Mouse (Mus musculus) midbrain, embryonic 10.5 days (tissue): ENCODE data around the gene Scn5a. TPM values are rescaled to one million over a fixed set of nuclear protein-coding genes. Genes with fewer than 3 reads are reported as not detected.

Source experiments
- DNase-seq: peaks from one replicate; pipeline ENCODE4 v3.0.0-alpha.2; 2017; ENCODE audit warnings: low spot score
- H3K27ac ChIP-seq: fragments of 300-500 bp; sonication (generic); replicated peaks from 2 replicates; pipeline ENCODE4 v1.5.1; 2016; ENCODE audit warnings: mild to moderate bottlenecking
- H3K27me3 ChIP-seq: fragments of 300-500 bp; sonication (generic); 2 replicates; pipeline ENCODE4 v1.6.1; 2016; ENCODE audit warnings: low read depth, mild to moderate bottlenecking; ENCODE audit not compliant: poor library complexity, severe bottlenecking
- H3K36me3 ChIP-seq: fragments of 300-500 bp; sonication (generic); 2 replicates; pipeline ENCODE4 v1.6.1; 2016; ENCODE audit warnings: mild to moderate bottlenecking, moderate library complexity
- H3K4me1 ChIP-seq: fragments of 300-500 bp; sonication (generic); 2 replicates; pipeline ENCODE4 v1.6.1; 2016
- H3K4me3 ChIP-seq: fragments of 300-500 bp; sonication (generic); 2 replicates; pipeline ENCODE4 v1.5.1; 2016; ENCODE audit warnings: mild to moderate bottlenecking, moderate library complexity
- H3K9me3 ChIP-seq: fragments of 300-500 bp; sonication (generic); replicated peaks from 2 replicates; pipeline ENCODE4 v1.6.1; 2016; ENCODE audit warnings: mild to moderate bottlenecking
- WGBS: fragments of 180-500 bp; shearing (Covaris S2); methylation state at CpG from one replicate; pipeline ENCODE4 v1.1.7; 2016; 5-methylcytosine and 5-hydroxymethylcytosine counted together
- polyA plus RNA-seq: library from polyadenylated mRNA; unstranded; fragments of >200 nt; fragmentation: Nextera tagmentation; extraction: Ambion mirVana; gene quantifications from 2 replicates; pipeline ENCODE4 v1.2.1, GENCODE M21; 2016

Gene Scn5a
- polyA plus RNA-seq, 1 experiment from 2014 or later = 0.22 TPM

DNA sequence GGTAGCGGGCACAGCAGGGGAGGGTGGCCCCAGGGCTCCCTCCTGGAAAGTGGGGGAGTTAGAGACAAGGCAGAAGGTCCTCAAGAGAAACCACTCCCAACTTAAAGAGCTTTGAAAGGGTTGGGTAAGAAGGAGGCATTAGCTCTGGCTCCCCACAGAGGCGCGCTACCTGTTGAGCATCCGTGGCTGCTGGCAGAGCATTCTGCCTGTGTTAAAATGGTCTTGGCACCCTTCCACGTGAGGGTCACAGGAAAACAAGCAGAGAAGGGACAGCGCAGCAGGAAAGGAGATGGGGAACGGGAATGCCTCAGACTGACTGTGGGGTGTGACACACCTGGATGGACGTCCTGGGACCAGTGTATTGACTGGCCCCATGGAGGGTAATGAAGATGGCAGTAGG is 60.6 kb downstream of the Scn5a start:
- no peak for DNase-seq
- H3K4me3 ChIP-seq = no peak overlapping the region
- peaks cover 100% of the 10 kb centered on the region for H3K27me3 ChIP-seq
- no peaks in the 10 kb centered on the region for H3K36me3 ChIP-seq
- WGBS = 73% methylated on average over 8 of the region's 8 CpGs
- H3K27ac ChIP-seq = no peak overlapping the region
- peaks cover 10% of the 10 kb centered on the region for H3K4me1 ChIP-seq
- no peaks in the 10 kb centered on the region for H3K9me3 ChIP-seq

DNA sequence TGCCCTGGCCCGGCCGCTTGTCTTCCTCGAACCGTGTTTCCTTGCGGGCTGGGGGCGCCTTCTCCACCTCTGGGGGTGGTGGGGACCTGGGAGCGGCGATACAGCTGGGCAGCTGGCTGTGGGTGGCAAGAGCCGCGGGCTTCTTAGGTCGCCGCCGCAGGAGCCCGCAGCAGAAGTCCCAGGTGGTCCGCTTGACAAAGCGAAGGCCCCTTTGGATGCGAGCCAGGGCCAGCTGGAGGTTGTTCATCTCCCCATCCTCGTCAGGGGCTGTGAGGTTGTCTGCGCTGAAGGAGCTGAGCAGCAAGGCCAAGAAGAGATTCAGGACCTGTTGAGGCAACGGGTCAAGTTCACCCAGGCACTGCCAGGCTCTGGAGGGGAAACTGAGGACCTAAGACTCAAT is 61.3 kb downstream of the Scn5a start:
- Histone ChIP-seq H3K36me3 (no peaks in the 10 kb centered on the region), H3K4me1 (peaks cover 10% of the 10 kb centered on the region), H3K4me3 (no peak overlapping the region), H3K27me3 (peaks cover 100% of the 10 kb centered on the region), H3K27ac (no peak overlapping the region), H3K9me3 (no peaks in the 10 kb centered on the region)
- no peak for DNase-seq
- 39% methylated on average over 20 of the region's 20 CpGs for WGBS

DNA sequence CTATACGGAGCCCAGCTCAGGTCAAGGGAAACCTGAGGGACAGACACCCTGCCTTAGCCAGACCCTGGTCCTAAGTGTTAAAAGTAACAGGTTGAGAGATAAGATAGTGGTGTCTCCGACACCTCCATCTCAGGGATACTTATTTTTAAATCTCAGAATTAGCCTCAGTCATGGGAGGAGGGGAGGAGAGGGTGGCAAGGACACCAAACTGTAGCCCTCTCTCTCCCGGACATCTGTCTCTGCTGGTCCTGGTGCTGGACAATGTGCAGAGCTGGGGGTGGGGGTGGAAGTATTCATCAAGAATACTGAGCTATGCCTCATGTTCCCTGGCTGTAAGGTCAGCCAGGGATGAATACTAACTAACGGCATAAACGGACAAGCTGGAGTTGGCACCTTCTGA is 62.0 kb downstream of the Scn5a start:
- Histone ChIP-seq H3K27ac (no peak overlapping the region), H3K27me3 (peaks cover 100% of the 10 kb centered on the region), H3K4me3 (no peak overlapping the region), H3K9me3 (no peaks in the 10 kb centered on the region), H3K36me3 (no peaks in the 10 kb centered on the region), H3K4me1 (peaks cover 10% of the 10 kb centered on the region)
- DNase-seq = no peak
- 77% methylated on average over 5 of the region's 5 CpGs for WGBS

DNA sequence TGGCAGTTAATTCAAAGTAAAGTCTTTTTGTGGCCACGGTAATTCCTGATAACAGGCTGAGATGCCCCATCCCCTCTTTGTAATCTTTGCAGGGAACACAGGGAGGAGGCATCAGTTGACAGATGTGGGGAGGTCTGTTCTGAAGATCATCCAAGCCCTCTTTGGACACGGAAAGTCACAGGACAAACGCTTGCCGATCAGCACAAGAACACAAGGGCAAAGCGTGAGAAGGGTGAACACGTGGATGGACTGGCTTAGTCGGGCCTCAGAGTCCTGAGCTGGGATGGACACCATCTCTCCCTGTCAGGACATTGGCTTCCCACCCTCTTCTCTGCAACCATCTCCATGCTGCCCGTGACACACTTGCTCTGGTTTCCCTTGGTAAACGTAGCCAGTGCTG is 63.4 kb downstream of the Scn5a start:
- H3K4me3 ChIP-seq = no peak overlapping the region
- peaks cover 89% of the 10 kb centered on the region for H3K27me3 ChIP-seq
- DNase-seq = no peak
- no peaks in the 10 kb centered on the region for H3K36me3 ChIP-seq
- no peaks in the 10 kb centered on the region for H3K9me3 ChIP-seq
- peaks cover 10% of the 10 kb centered on the region for H3K4me1 ChIP-seq
- 91% methylated on average over 9 of the region's 9 CpGs for WGBS
- H3K27ac ChIP-seq = no peak overlapping the region

DNA sequence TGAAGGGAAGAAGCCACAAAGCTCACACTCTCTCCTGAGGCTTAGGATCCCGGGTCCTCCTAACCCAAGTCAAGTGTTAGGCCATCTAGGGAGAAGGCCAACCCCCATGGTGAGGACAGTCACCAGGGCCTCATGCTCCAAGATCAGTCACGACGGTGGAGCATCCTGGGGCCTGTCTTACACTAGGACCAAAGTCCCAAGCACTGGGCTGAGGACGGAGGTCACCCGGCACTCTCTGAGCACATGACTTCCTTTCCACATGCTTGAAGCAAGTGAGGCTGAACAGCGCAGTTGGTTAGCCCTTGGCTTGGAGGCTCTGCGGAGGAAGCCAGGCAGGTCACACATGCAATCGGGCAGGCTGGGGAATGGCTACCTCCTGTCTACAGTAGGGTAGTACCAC is 63.8 kb downstream of the Scn5a start:
- Histone ChIP-seq H3K36me3 (no peaks in the 10 kb centered on the region), H3K27me3 (peaks cover 84% of the 10 kb centered on the region), H3K4me3 (no peak overlapping the region), H3K4me1 (peaks cover 10% of the 10 kb centered on the region), H3K27ac (no peak overlapping the region), H3K9me3 (no peaks in the 10 kb centered on the region)
- no peak for DNase-seq
- WGBS = 85% methylated on average over 8 of the region's 8 CpGs

DNA sequence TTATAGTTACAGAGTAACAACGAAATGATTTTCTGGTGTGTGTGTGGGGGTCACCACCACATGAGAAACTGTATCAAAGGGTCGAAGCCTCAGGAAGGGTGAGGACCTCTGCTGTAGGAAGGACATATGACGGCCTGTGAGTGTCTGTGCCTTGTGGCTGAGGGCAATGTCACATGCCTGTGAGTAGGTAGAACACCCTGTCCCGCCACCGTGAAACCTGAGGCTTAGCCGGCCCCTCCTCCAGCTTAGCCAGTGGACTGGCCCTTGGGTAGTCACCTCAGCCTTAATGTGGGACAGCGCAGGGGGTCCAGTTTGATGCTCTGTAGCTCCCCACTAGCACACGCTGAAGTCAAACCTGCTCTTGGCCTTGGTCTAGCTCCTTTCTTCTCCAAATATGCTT is 65.0 kb downstream of the Scn5a start:
- H3K27ac ChIP-seq = no peak overlapping the region
- WGBS = 90% methylated on average over 8 of the region's 8 CpGs
- DNase-seq = no peak
- H3K4me1 ChIP-seq = peaks cover 4% of the 10 kb centered on the region
- no peaks in the 10 kb centered on the region for H3K36me3 ChIP-seq
- H3K9me3 ChIP-seq = no peaks in the 10 kb centered on the region
- no peak overlapping the region for H3K4me3 ChIP-seq
- peaks cover 73% of the 10 kb centered on the region for H3K27me3 ChIP-seq

DNA sequence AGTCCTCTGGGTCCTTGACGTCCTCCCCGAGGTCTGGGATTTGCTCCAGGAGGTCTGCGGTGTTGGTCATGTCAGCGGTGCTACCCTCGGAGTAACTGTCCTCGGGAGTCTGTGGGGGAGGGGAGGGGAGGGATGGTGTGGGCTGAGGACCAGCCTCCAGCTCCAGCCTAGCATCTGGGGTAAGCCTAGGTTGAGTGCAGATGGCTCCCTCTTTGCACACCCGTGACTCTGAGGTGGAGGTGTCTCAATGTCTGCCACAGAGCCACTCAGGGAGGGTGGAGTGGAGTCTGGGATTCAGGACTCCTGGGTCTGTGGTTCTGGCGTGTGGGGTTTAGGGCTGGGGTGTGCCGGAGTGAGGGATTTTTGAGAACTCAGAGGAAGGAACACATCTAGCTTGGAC is 65.8 kb downstream of the Scn5a start:
- peaks cover 4% of the 10 kb centered on the region for H3K4me1 ChIP-seq
- peaks cover 64% of the 10 kb centered on the region for H3K27me3 ChIP-seq
- WGBS = 87% methylated on average over 9 of the region's 9 CpGs
- H3K4me3 ChIP-seq = no peak overlapping the region
- no peak for DNase-seq
- H3K36me3 ChIP-seq = no peaks in the 10 kb centered on the region
- no peak overlapping the region for H3K27ac ChIP-seq
- no peaks in the 10 kb centered on the region for H3K9me3 ChIP-seq

DNA sequence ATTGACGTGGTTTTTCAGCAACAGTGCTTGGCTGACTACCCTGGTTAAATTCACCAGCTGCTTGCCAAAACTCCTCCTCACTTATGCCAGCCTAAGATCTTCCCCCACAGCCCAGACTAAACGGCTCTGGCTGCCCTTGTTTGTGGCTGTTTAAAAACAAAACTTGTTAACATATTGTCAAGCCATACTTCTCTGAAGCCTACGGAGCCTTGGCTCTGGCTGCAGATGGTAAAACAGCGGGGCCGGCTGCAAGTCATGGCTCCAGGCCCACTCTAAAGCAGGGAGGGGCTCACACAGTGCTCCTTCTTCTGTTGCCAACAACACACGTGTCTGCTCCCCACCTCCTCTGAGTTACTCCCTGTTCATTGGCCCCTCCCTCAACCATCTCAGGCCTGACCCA is 67.9 kb downstream of the Scn5a start:
- Histone ChIP-seq H3K9me3 (peaks cover 6% of the 10 kb centered on the region), H3K27me3 (peaks cover 44% of the 10 kb centered on the region), H3K4me1 (no peaks in the 10 kb centered on the region), H3K4me3 (no peak overlapping the region), H3K36me3 (no peaks in the 10 kb centered on the region), H3K27ac (no peak overlapping the region)
- WGBS = 82% methylated on average over 6 of the region's 6 CpGs
- no peak for DNase-seq

DNA sequence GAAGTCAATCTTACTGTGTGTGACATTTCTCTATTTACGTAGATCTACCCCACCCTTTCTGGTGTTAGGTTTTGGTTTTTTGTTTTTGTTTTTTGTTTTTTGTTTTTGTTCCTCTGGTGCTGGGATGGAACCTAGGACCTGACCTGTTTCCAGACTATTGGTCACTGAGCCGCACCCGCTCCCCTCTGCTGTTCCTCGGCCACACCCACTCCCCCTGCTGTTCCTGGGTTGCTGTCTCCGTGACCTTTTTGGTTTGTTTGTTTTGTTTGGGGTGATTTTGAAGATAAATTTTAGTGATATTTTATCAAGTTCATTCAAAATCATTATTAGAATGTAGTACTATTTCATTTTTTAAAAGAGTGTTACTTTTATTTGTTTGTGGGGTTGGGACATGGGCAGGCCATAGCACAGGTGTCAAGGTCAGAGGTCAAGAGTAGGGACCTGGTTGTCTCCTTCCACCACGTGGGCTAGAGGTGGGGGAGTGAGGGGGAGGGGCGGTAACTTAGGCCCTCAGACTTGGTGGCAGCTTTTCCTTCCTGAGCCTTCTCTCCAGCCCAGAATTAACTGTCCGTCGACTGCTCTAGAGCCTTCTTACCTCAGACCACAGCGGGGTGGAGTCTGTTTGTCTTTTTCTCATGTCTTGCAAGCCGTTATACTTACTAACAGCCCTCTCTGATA is 73.7 kb downstream of the Scn5a start:
- DNase-seq = no peak
- Histone ChIP-seq H3K9me3 (peaks cover 6% of the 10 kb centered on the region), H3K4me3 (no peak overlapping the region), H3K36me3 (no peaks in the 10 kb centered on the region), H3K4me1 (no peaks in the 10 kb centered on the region), H3K27me3 (peaks cover 7% of the 10 kb centered on the region; the same call in 1 of the 2 replicates), H3K27ac (no peak overlapping the region)
- WGBS = 70% methylated on average over 11 of the region's 11 CpGs

DNA sequence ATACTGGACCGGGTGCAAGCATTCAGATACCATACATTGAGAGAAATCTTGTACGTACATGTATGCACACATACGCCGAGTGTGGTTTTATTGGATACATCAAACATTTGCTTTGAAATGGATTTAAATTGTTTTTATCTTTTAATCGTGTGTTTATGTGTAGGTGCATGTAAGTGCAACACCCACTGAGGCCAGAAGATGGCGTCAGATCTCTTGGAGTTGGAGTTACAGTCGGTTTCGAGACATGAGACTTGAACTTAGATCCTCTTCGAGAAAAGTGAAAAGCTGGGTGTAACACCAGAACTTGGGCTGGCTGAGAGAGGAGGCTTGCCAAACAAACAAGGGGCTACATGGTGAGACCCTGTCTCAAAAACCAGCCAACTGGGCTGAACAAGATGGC is 75.2 kb downstream of the Scn5a start:
- Histone ChIP-seq H3K36me3 (no peaks in the 10 kb centered on the region), H3K27me3 (peaks cover 17% of the 10 kb centered on the region), H3K4me3 (no peak overlapping the region), H3K27ac (no peak overlapping the region), H3K9me3 (peaks cover 6% of the 10 kb centered on the region), H3K4me1 (no peaks in the 10 kb centered on the region)
- no peak for DNase-seq
- WGBS = 91% methylated on average over 9 of the region's 9 CpGs

DNA sequence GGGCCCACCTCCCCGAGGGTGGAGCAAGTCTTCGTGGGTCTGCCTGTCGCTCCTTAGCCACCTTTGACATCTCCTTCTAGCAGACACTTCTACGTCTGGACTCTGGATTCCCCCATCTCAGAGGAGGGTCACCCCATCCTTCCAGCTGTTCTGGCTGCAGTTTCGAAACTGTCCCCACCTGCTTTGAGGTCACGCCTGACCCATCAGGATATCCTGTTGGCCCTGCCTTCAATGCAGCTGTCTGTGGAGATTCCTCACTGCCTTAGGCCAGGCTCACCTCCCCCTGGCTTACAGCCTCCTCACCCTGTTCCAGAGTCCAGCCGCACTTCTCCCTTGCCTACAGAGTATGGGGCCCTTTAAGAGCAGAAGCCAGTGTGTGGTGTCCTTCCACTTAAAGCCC is 79.9 kb downstream of the Scn5a start:
- Histone ChIP-seq H3K4me1 (no peaks in the 10 kb centered on the region), H3K27ac (no peak overlapping the region), H3K27me3 (peaks cover 20% of the 10 kb centered on the region), H3K9me3 (no peaks in the 10 kb centered on the region), H3K36me3 (no peaks in the 10 kb centered on the region), H3K4me3 (no peak overlapping the region)
- DNase-seq = no peak
- WGBS = 83% methylated on average over 7 of the region's 7 CpGs

DNA sequence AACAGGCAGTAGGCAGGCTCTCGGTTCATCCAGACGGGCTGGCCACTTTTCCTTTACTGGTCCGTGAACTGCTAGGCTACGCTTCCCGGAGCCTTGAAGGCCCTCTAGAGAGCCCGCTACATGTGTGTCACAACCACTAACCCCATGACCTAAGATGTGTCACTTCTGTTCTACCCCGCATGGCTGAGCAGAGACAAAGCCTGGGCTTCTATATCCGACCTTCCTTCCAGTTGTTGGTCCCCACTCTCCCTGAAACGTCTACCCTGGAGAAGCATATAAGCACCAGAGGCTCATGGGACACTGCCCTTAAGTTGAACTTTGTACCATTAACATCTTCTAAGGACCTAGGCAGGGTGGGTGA is 80.6 kb downstream of the Scn5a start:
- DNase-seq = no peak
- Histone ChIP-seq H3K9me3 (no peaks in the 10 kb centered on the region), H3K4me3 (no peak overlapping the region), H3K27ac (no peak overlapping the region), H3K27me3 (peaks cover 20% of the 10 kb centered on the region), H3K4me1 (no peaks in the 10 kb centered on the region), H3K36me3 (no peaks in the 10 kb centered on the region)
- 87% methylated on average over 9 of the region's 9 CpGs for WGBS

DNA sequence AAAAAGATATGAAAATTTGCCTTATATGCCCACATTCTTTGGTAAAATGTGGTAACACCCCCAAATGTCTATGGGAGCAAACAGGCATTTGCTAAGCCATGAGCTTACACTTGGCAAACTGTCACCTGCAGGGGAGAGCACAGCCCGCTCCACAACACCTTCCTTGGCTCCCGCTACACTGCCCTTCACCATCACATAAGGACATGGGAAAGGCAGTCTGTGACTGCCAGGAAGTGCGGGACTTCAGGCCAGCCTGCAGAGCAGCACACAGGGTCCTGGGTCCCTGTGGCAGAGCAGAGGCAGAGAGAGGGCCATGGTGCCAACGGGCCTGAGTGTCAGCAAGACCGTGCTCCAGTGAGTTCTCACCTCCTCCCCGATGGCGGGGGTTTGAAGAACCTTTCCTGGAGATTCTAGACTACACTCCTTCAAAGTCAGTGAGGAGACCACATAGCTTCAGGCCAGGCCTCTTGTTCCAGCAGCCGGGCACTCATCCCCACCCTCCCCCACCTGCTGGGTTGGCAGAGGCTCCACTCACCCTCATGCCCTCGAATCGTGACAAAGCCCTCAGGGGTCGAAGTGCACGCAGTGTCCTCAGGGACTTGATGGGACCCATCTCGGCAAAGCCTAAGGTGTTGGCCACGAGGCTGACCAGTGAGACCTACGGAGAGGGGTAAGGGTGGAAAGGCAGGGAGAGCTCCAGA is 81.1 kb downstream of the Scn5a start:
- 92% methylated on average over 15 of the region's 15 CpGs for WGBS
- Histone ChIP-seq H3K9me3 (no peaks in the 10 kb centered on the region), H3K4me3 (no peak overlapping the region), H3K4me1 (no peaks in the 10 kb centered on the region), H3K36me3 (no peaks in the 10 kb centered on the region), H3K27me3 (peaks cover 20% of the 10 kb centered on the region), H3K27ac (no peak overlapping the region)
- DNase-seq = no peak
